ENCODE assay signal across 8 mouse cellular contexts in genomic region chr16:13286425-13286824, GRCm38 (mm10). TPM values are rescaled to one million over a fixed set of nuclear protein-coding genes. Genes with fewer than 3 reads are reported as not detected.
DNase-seq lines count a peak whose midpoint lies in the region; ATAC-seq and TF ChIP-seq lines count a peak whose summit lies in the region.
"Not testable (repeated sequence)": the region's sequence is repeated elsewhere in the genome, so short reads cannot be mapped to it uniquely, and the experiment has no call there.

No protein-coding gene starts in this region.

- H3K36me3 ChIP-seq in CH12.LX (replicated peaks in 1 of 2; ENCODE audit: control insufficient read depth in 1 of 2, insufficient read depth in 1 of 2, low read length in 1 of 2); MEL (ENCODE audit: control insufficient read depth in 1 of 2, insufficient read depth in 2 of 2, low read length in 2 of 2); splenic B cell, adult 2 months (ENCODE audit: control insufficient read depth, insufficient read depth, low read length, poor library complexity, severe bottlenecking): not testable (repeated sequence)

- 0 out of 2 replicates have a peak, but pooled peaks have one; percentile 39 for ATAC-seq in common myeloid progenitor, adult 5-6 weeks (replicated peaks; ENCODE audit: low read depth, poor library complexity, severe bottlenecking)
- ATAC-seq in granulocyte monocyte progenitor cell, adult 5-6 weeks (replicated peaks; ENCODE audit: poor library complexity, severe bottlenecking): peak; percentile 74
- ATAC-seq in megakaryocyte progenitor cell, adult 5-6 weeks (replicated peaks; ENCODE audit: poor library complexity): peak; percentile 64

- dilution Hi-C loops in CH12.LX (cut with MboI; ENCODE audit: extremely low pct_ligation_motif_present, extremely low pct_unique_long_range_greater_than_20kb, low sequenced_read_pairs): not testable (repeated sequence)

- TF ChIP-seq CTCF in CH12.LX (conservative IDR thresholded peaks at IDR 0.05 in 1 of 2, IDR thresholded peaks at IDR 0.05 in 1 of 2; ENCODE audit: low read depth in 2 of 2, low read length in 2 of 2); MEL (IDR thresholded peaks at IDR 0.05 in 2 of 3, conservative IDR thresholded peaks at IDR 0.05 in 1 of 3; ENCODE audit: control insufficient read depth in 1 of 3, insufficient read depth in 1 of 3, low read depth in 2 of 3, low read length in 3 of 3, poor library complexity in 1 of 3, severe bottlenecking in 1 of 3): not testable (repeated sequence)

- not testable (repeated sequence) for TF ChIP-seq RAD21 in CH12.LX (IDR thresholded peaks at IDR 0.05; ENCODE audit: low read depth, low read length); MEL (IDR thresholded peaks at IDR 0.05; ENCODE audit: low read depth, low read length)

- in situ Hi-C loops in CH12.LX (cut with MboI; ENCODE audit: low pct_ligation_motif_present, low pct_unique_long_range_greater_than_20kb, low sequenced_read_pairs): not testable (repeated sequence)

- not testable (repeated sequence) for H3K9me3 ChIP-seq in CH12.LX (replicated peaks; ENCODE audit: low read length); MEL (replicated peaks; ENCODE audit: insufficient read depth, low read length)

- TF ChIP-seq POLR2A in CH12.LX (IDR thresholded peaks at IDR 0.05; ENCODE audit: low read depth, low read length); MEL (IDR thresholded peaks at IDR 0.05; ENCODE audit: control insufficient read depth in 1 of 2, insufficient read depth in 1 of 2, low read depth in 1 of 2, low read length in 2 of 2, poor library complexity in 1 of 2): not testable (repeated sequence)

- TF ChIP-seq EP300 in CH12.LX (IDR thresholded peaks at IDR 0.05; ENCODE audit: low read length) (peak; percentile 96), MEL (IDR thresholded peaks at IDR 0.05; ENCODE audit: low read depth in 1 of 2, low read length in 2 of 2) (peak in 1 of 2 experiments; percentile 50; a peak in 2 of 4 replicates)

- not testable (repeated sequence) for H3K4me2 ChIP-seq in CH12.LX (ENCODE audit: insufficient read depth, low read depth, poor library complexity, severe bottlenecking)

- not testable (repeated sequence) for H3K79me2 ChIP-seq in CH12.LX (replicated peaks; ENCODE audit: control insufficient read depth, extremely low read depth, insufficient read depth, poor library complexity, severe bottlenecking); MEL (ENCODE audit: control insufficient read depth, insufficient read depth, low read length, poor library complexity)

- DNase-seq in 416B (ENCODE audit: low read depth): peak; percentile 77
- peak; percentile 86 for DNase-seq in CH12.LX (ENCODE audit: extremely low read depth)
- DNase-seq in MEL (ENCODE audit: low read depth, low spot score): peak; percentile 62
- DNase-seq in induced T-regulatory cell, adult 2 months (ENCODE audit: low read depth): peak; percentile 39
- peak; percentile 8 for DNase-seq in splenic B cell, adult 2 months (ENCODE audit: low read depth, low spot score)

- H3K27me3 ChIP-seq in CH12.LX (replicated peaks); MEL (ENCODE audit: control insufficient read depth in 1 of 2, insufficient read depth in 2 of 2, low read length in 2 of 2); splenic B cell, adult 2 months (ENCODE audit: control insufficient read depth, insufficient read depth, low read length, poor library complexity, severe bottlenecking): not testable (repeated sequence)

- peaks cover 12 to 29% of the 10 kb centered on the region in 2 experiments; a peak in 3 of 4 replicates for H3K4me1 ChIP-seq in CH12.LX (ENCODE audit: control insufficient read depth in 1 of 2, insufficient read depth in 2 of 2)
- not testable (repeated sequence) for H3K4me1 ChIP-seq in MEL (ENCODE audit: control insufficient read depth in 1 of 2, insufficient read depth in 2 of 2, low read length in 2 of 2)

- not testable (repeated sequence) for H3K27ac ChIP-seq in CH12.LX (ENCODE audit: insufficient read depth, low read depth); MEL (ENCODE audit: control insufficient read depth, low read depth, low read length)

- H3K9ac ChIP-seq in CH12.LX (ENCODE audit: insufficient read depth, low read depth); MEL (ENCODE audit: control insufficient read depth, low read depth, low read length, poor library complexity, severe bottlenecking): not testable (repeated sequence)

- not testable (repeated sequence) for H3K4me3 ChIP-seq in CH12.LX (replicated peaks in 1 of 3; ENCODE audit: low read depth in 2 of 3, low read length in 2 of 3, poor library complexity in 1 of 3); MEL (ENCODE audit: control insufficient read depth in 1 of 2, insufficient read depth in 1 of 2, low read depth in 2 of 2, low read length in 2 of 2)

TF ChIP-seq in CH12.LX, 34 proteins besides CTCF, POLR2A, EP300 and RAD21:
- TF ChIP-seq RCOR1 (conservative IDR thresholded peaks at IDR 0.05; ENCODE audit: low read depth, low read length): peak; percentile 92
- TF ChIP-seq ETS1 (conservative IDR thresholded peaks at IDR 0.05; ENCODE audit: low read depth, low read length): peak; percentile 79
- peak; percentile 56; the same call in 1 of the 2 replicates for TF ChIP-seq BHLHE40 (IDR thresholded peaks at IDR 0.05; ENCODE audit: low read depth, low read length)
- TF ChIP-seq MAFK (IDR thresholded peaks at IDR 0.05; ENCODE audit: insufficient replicate concordance, low read length): peak; percentile 82
- peak; percentile 67 for TF ChIP-seq TCF12 (IDR thresholded peaks at IDR 0.05; ENCODE audit: low read depth, low read length)
- peak; percentile 90 for TF ChIP-seq JUN (IDR thresholded peaks at IDR 0.05; ENCODE audit: insufficient read depth, low read depth, low read length)
- peak; percentile 95 for TF ChIP-seq JUND (conservative IDR thresholded peaks at IDR 0.05; ENCODE audit: low read depth, low read length)
- TF ChIP-seq CHD2 (IDR thresholded peaks at IDR 0.05; ENCODE audit: low read length): peak; percentile 68
- TF ChIP-seq SIN3A (IDR thresholded peaks at IDR 0.05; ENCODE audit: low read length): peak; percentile 78; the same call in 1 of the 2 replicates
- 0 out of 2 replicates have a peak, but pooled peaks have one; percentile 23 for TF ChIP-seq MAZ (IDR thresholded peaks at IDR 0.05; ENCODE audit: low read depth, low read length)
- TF ChIP-seq IRF4 (IDR thresholded peaks at IDR 0.05; ENCODE audit: low read depth, low read length): peak; percentile 95
- TF ChIP-seq MEF2A (IDR thresholded peaks at IDR 0.05; ENCODE audit: borderline replicate concordance, low read depth, low read length): peak; percentile 41; the same call in 1 of the 2 replicates

RNA-seq across cellular contexts. Expression of gene Mrtfb, which starts 30.1 kb away (rescaled TPM):
- 4.4 and 4.6 TPM in 2 replicates for total RNA-seq in CH12.LX (2012; rRNA removed)
- total RNA-seq in CH12.LX (2014; rRNA removed): 2.5 and 3.2 TPM in 2 replicates
- polyA plus RNA-seq in CH12.LX (2012; ENCODE audit: insufficient read length, low read depth): 7.0 and 9.4 TPM in 2 replicates
- 2.7 and 3.6 TPM in 2 replicates for total RNA-seq in MEL (2012; rRNA removed)
- 1 to 10 TPM in 1 of 2 experiments, not detected in 1; 6.6 TPM for polyA plus RNA-seq in MEL (2012; ENCODE audit: insufficient read depth in 1 of 2, insufficient read length in 2 of 2, low read depth in 1 of 2, low replicate concordance in 2 of 2, missing spikeins in 1 of 2)
- total RNA-seq in common myeloid progenitor, adult 5-6 weeks (2017): 6.0 and 8.8 TPM in 2 replicates
- total RNA-seq in granulocyte monocyte progenitor cell, adult 5-6 weeks (2014; fragmentation: Nextera tagmentation): 10.0 and 11.0 TPM in 2 replicates
- 4.5 and 5.1 TPM in 2 replicates for total RNA-seq in granulocyte monocyte progenitor cell, adult 5-6 weeks (2017)
- 11.5 and 11.7 TPM in 2 replicates for total RNA-seq in megakaryocyte progenitor cell, adult 5-6 weeks (2015)
- 2.7 and 3.9 TPM in 2 replicates for total RNA-seq in megakaryocyte progenitor cell, adult 5-6 weeks (2017)

Comparison
In these comparisons a context has a peak if more than half of its experiments do, and no peak if none do; other contexts are left out.
1. DNase-seq: peak in every context shown above with its lines; median percentile 86 in CH12.LX; 77 in 416B; 62 in MEL; 39 in induced T-regulatory cell, adult 2 months; 8 in splenic B cell, adult 2 months.